Mouse (Mus musculus) limb, embryonic 15.5 days (tissue): ENCODE results near the gene Med16. TPM values are rescaled to one million over a fixed set of nuclear protein-coding genes. Genes with fewer than 3 reads are reported as not detected.

Experiments used
- ATAC-seq: fragments of 200-750 bp; cut with Nextera tagmentation; 2 replicates; pipeline ENCODE4 v1.8.0; 2017; ENCODE audit warnings: low read depth, moderate TSS enrichment; ENCODE audit not compliant: insufficient number of reproducible peaks, low FRiP score, low TSS enrichment
- H3K27ac ChIP-seq: fragments of 300-500 bp; sonication (generic); 2 replicates; pipeline ENCODE4 v1.5.1; 2015; ENCODE audit warnings: moderate library complexity, mild to moderate bottlenecking, inconsistent platforms
- H3K27me3 ChIP-seq: fragments of 300-500 bp; sonication (generic); 2 replicates; pipeline ENCODE4 v1.6.1; 2015; ENCODE audit warnings: inconsistent platforms
- H3K36me3 ChIP-seq: fragments of 300-500 bp; sonication (generic); 2 replicates; pipeline ENCODE4 v1.6.1; 2015; ENCODE audit warnings: inconsistent platforms
- H3K4me1 ChIP-seq: fragments of 300-500 bp; sonication (generic); 2 replicates; pipeline ENCODE4 v1.6.1; 2015; ENCODE audit warnings: inconsistent platforms
- H3K4me2 ChIP-seq: fragments of 300-500 bp; sonication (generic); 2 replicates; pipeline ENCODE4 v1.6.1; 2015; ENCODE audit warnings: mild to moderate bottlenecking, inconsistent platforms
- H3K4me3 ChIP-seq: fragments of 300-500 bp; sonication (generic); 2 replicates; pipeline ENCODE4 v1.5.1; 2015; ENCODE audit warnings: mild to moderate bottlenecking, inconsistent platforms
- H3K9ac ChIP-seq: fragments of 300-500 bp; sonication (generic); 2 replicates; pipeline ENCODE4 v1.6.1; 2015; ENCODE audit warnings: inconsistent platforms
- H3K9me3 ChIP-seq: fragments of 300-500 bp; sonication (generic); 2 replicates; pipeline ENCODE4 v1.6.1; 2016; ENCODE audit warnings: inconsistent platforms
- whole genome bisulfite sequencing: fragments of 180-500 bp; shearing (Covaris S2); methylation state at CpG from one replicate; pipeline ENCODE4 v1.1.7; 2015; 5-methylcytosine and 5-hydroxymethylcytosine counted together
- polyA plus RNA-seq: library from polyadenylated mRNA; unstranded; fragments of >200 nt; fragmentation: Nextera tagmentation; extraction: Ambion mirVana; gene quantifications from 2 replicates; pipeline ENCODE4 v1.2.1, GENCODE M21; 2015

Med16 gene
- polyA plus RNA-seq, 1 experiment from 2014 or later, result 37.7 TPM

- no peak for ATAC-seq
- no peak overlapping the region for H3K4me3 ChIP-seq
- no peak overlapping the region for H3K4me2 ChIP-seq
- no peak overlapping the region for H3K9ac ChIP-seq
- H3K27ac ChIP-seq, result 0 out of 2 replicates have a peak overlapping the region, but pooled peaks have one; percentile 8
- H3K36me3 ChIP-seq, result peaks cover 26% of the 10 kb centered on the region
- no peaks in the 10 kb centered on the region for H3K27me3 ChIP-seq
- peaks cover 74% of the 10 kb centered on the region for H3K4me1 ChIP-seq
- no peaks in the 10 kb centered on the region for H3K9me3 ChIP-seq
- 87% methylated on average over 1 of the region's 1 CpGs for WGBS
These were observed 34.3 kb upstream of the Med16 start for GRCm38 (mm10) chr10:79942988-79943387.

DNA sequence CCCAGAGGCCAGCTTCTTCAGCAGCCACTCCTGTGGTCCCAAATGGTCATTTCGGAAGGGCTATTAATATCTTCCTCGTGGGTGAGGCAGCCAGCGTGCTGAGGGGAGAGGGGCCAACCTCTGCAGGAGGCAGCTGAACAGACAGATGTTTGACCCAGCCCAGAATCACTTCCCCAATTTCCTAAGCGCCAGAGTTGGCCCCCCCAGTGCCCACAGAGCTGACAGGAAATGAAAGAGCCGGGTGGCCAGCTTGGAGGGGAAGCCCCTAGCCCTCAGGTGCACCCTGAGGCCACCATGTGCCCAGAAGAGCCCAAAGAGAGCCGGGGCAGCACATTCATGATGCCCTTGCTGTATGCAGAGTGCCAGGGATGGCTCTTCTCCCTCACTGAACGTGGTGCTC lies 32.0 kb upstream of the Med16 start:
- ATAC-seq, result no peak
- Histone ChIP-seq H3K4me3 (no peak overlapping the region), H3K9ac (no peak overlapping the region), H3K27me3 (no peaks in the 10 kb centered on the region), H3K4me2 (no peak overlapping the region), H3K9me3 (no peaks in the 10 kb centered on the region), H3K27ac (no peak overlapping the region), H3K36me3 (peaks cover 31% of the 10 kb centered on the region), H3K4me1 (peaks cover 76% of the 10 kb centered on the region)
- WGBS, result 47% methylated on average over 7 of the region's 7 CpGs

- Histone ChIP-seq H3K4me1 (peaks cover 77% of the 10 kb centered on the region), H3K4me2 (no peak overlapping the region)
These were observed 29.2 kb upstream of the Med16 start for GRCm38 (mm10) chr10:79937775-79938526.

DNA sequence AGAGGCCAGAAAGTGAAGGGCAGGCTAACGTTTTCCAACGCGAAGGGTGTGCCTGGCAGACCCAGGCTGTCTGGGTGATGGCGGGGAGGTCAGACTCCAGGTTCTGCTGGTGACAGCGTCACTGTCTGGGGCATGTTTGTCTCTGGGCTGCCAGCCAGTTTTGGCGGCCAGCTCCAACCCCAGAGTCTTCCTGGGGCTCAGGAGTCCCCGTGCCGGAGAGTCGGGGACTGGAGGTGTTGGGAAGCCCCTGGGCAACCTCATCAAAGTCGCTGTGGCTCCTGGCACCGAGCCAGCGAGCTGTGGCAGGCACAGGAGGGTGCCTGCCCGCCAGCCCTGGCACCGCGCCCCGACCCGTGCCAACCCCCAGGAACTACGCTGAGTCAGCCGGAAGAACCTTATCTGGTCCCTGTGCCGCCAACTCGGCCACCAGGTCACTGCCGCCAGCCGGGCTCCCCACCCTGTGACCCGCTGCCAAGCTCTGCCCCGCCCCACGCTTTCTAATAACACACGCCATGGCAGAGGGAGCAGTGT lies 28.3 kb upstream of the Med16 start:
- peak overlapping the region; percentile 2; the same call in 1 of the 2 replicates for H3K4me2 ChIP-seq
- 46% methylated on average over 27 of the region's 27 CpGs for WGBS
- peaks cover 37% of the 10 kb centered on the region for H3K36me3 ChIP-seq
- peak overlapping the region; percentile 54 for H3K27ac ChIP-seq
- H3K9ac ChIP-seq, result 0 out of 2 replicates have a peak overlapping the region, but pooled peaks have one; percentile 10
- ATAC-seq, result no peak
- no peak overlapping the region for H3K4me3 ChIP-seq
- H3K9me3 ChIP-seq, result no peaks in the 10 kb centered on the region
- H3K4me1 ChIP-seq, result peaks cover 84% of the 10 kb centered on the region
- H3K27me3 ChIP-seq, result no peaks in the 10 kb centered on the region

More at GRCm38 (mm10) chr10:79937775-79938526, 29.2 kb upstream of the Med16 start:
- peaks cover 37% of the 10 kb centered on the region for H3K36me3 ChIP-seq
- no peak for ATAC-seq
- H3K27ac ChIP-seq, result no peak overlapping the region
- H3K27me3 ChIP-seq, result no peaks in the 10 kb centered on the region
- no peak overlapping the region for H3K4me3 ChIP-seq
- H3K9me3 ChIP-seq, result no peaks in the 10 kb centered on the region
- H3K9ac ChIP-seq, result no peak overlapping the region
- WGBS, result 69% methylated on average over 11 of the region's 11 CpGs

DNA sequence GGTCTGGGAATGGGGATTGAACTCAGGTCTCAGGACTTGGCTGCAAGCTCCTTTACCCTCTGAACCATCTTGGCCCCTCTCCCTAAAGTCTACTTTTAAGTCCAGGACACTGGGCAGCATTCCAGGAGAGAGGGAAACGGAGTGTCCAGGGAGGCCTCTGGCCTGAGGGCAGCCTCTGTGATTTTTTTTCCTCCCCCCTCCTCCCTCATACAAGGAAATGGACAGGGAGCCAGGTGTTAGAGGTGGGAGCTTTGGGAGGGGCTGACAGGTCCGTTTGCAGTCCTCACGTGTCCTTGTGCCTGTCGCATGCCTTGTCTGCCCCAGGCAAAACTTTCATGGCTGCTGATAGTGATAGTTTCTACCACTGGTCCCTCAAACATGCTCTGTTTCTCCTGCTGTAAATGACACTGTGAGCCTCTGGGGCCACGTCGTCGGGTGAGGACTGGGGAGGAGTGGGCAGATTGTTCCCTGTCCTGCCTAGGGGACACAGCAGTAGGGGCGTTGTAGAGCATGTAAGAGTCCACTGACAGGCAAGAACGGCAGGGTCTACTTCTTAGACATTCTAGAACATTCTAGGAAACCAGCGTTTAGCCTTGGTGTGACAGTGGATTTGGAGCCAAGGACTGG lies 27.7 kb upstream of the Med16 start:
- Histone ChIP-seq H3K4me3 (no peak overlapping the region), H3K27ac (peak overlapping the region; percentile 54), H3K4me2 (peak overlapping the region; percentile 2; the same call in 1 of the 2 replicates), H3K9me3 (no peaks in the 10 kb centered on the region), H3K36me3 (peaks cover 37% of the 10 kb centered on the region), H3K4me1 (peaks cover 87% of the 10 kb centered on the region), H3K27me3 (no peaks in the 10 kb centered on the region), H3K9ac (0 out of 2 replicates have a peak overlapping the region, but pooled peaks have one; percentile 10)
- 37% methylated on average over 10 of the region's 10 CpGs for WGBS
- no peak for ATAC-seq

GRCm38 (mm10) chr10:79934794-79935569 lies 26.3 kb upstream of the Med16 start:
- no peaks in the 10 kb centered on the region for H3K9me3 ChIP-seq
- 71% methylated on average over 16 of the region's 16 CpGs for WGBS
- H3K27ac ChIP-seq, result peak overlapping the region; percentile 61
- ATAC-seq, result no peak
- peaks cover 88% of the 10 kb centered on the region for H3K4me1 ChIP-seq
- no peak overlapping the region for H3K4me3 ChIP-seq
- peaks cover 37% of the 10 kb centered on the region for H3K36me3 ChIP-seq
- no peaks in the 10 kb centered on the region for H3K27me3 ChIP-seq
- no peak overlapping the region for H3K9ac ChIP-seq
- no peak overlapping the region for H3K4me2 ChIP-seq

GRCm38 (mm10) chr10:79934272-79934721 lies 25.6 kb upstream of the Med16 start:
- peak; percentile 65 for ATAC-seq
- H3K36me3 ChIP-seq, result peaks cover 37% of the 10 kb centered on the region
- no peak overlapping the region for H3K4me2 ChIP-seq
- H3K27ac ChIP-seq, result peak overlapping the region; percentile 30
- H3K4me3 ChIP-seq, result no peak overlapping the region
- H3K27me3 ChIP-seq, result no peaks in the 10 kb centered on the region
- peaks cover 91% of the 10 kb centered on the region for H3K4me1 ChIP-seq
- no peak overlapping the region for H3K9ac ChIP-seq
- 41% methylated on average over 13 of the region's 13 CpGs for WGBS
- H3K9me3 ChIP-seq, result no peaks in the 10 kb centered on the region

DNA sequence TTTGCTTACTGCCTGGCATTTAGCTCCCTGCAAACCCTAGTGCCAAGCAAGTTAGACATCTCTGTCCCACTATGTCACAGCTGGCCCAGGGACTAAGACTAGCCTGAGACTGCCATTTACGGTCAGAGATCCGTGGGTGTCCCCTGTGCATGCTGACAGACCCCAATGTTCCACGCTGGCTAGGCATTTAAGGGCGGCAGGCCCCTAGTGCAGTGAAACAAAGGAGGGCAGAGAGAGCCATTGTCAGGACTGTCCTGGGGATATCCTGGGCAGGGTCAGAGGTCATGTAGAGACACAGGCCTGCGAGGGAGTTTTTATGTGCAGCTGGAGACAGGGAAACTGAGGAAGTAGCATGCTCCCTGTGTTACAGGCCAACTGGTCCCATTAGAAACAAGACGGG lies 25.1 kb upstream of the Med16 start:
- no peaks in the 10 kb centered on the region for H3K9me3 ChIP-seq
- WGBS, result 62% methylated on average over 6 of the region's 6 CpGs
- no peak for ATAC-seq
- no peak overlapping the region for H3K4me2 ChIP-seq
- H3K36me3 ChIP-seq, result peaks cover 35% of the 10 kb centered on the region
- peaks cover 92% of the 10 kb centered on the region for H3K4me1 ChIP-seq
- H3K4me3 ChIP-seq, result no peak overlapping the region
- H3K27ac ChIP-seq, result peak overlapping the region; percentile 30; the same call in 1 of the 2 replicates
- H3K27me3 ChIP-seq, result no peaks in the 10 kb centered on the region
- H3K9ac ChIP-seq, result no peak overlapping the region

GRCm38 (mm10) chr10:79933145-79933679 lies 24.5 kb upstream of the Med16 start:
- Histone ChIP-seq H3K4me2 (no peak overlapping the region), H3K9me3 (no peaks in the 10 kb centered on the region), H3K27me3 (no peaks in the 10 kb centered on the region), H3K4me3 (no peak overlapping the region), H3K4me1 (peaks cover 93% of the 10 kb centered on the region), H3K9ac (no peak overlapping the region), H3K36me3 (peaks cover 32% of the 10 kb centered on the region), H3K27ac (peak overlapping the region; percentile 62)
- WGBS, result 29% methylated on average over 9 of the region's 9 CpGs
- no peak for ATAC-seq

DNA sequence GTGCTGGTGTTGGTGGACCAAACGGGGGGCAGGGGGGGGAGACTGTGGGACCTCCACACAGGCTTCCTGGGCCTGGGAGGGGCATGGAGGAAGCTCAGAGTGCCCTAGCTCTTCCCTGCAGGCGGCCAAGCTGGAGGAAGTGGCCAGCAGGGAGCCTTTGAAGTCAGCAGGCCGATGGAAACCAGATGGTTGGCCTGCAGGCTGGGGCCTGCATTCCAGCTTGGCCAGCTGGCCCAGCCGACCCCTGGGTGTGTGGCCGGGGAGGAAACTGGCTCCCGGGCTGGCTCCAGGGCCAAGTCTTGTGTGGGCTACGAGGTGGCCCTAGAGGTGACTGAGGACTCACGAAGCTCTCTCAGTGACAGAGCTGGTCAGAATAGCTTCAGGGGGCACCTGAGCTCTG lies 24.0 kb upstream of the Med16 start:
- H3K4me1 ChIP-seq, result peaks cover 94% of the 10 kb centered on the region
- ATAC-seq, result no peak
- no peaks in the 10 kb centered on the region for H3K9me3 ChIP-seq
- no peak overlapping the region for H3K9ac ChIP-seq
- no peaks in the 10 kb centered on the region for H3K27me3 ChIP-seq
- peak overlapping the region; percentile 62 for H3K27ac ChIP-seq
- H3K4me2 ChIP-seq, result no peak overlapping the region
- H3K4me3 ChIP-seq, result no peak overlapping the region
- H3K36me3 ChIP-seq, result peaks cover 27% of the 10 kb centered on the region
- WGBS, result 19% methylated on average over 8 of the region's 8 CpGs

DNA sequence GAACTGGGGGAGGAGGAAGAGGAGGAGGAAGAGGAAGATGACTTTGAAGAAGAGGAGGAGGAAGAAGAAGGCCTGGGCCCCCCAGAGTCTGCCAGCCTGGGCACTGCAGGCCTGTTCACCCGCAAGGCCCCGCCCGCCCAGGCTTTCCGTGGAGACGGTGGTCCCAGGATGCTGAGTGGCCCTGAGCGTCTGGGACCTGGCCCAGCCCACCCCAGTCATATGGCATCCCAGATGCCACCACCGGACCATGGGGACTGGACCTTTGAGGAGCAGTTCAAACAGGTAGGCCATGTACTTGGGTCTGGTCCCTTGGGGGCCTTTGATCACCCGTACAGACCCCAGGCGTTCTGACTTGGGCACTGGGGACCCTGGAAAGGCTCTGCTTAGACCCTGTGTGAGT lies 23.1 kb upstream of the Med16 start:
- no peak overlapping the region for H3K4me2 ChIP-seq
- H3K27ac ChIP-seq, result no peak overlapping the region
- ATAC-seq, result no peak
- peaks cover 24% of the 10 kb centered on the region for H3K36me3 ChIP-seq
- H3K4me3 ChIP-seq, result no peak overlapping the region
- no peaks in the 10 kb centered on the region for H3K9me3 ChIP-seq
- H3K27me3 ChIP-seq, result no peaks in the 10 kb centered on the region
- WGBS, result 77% methylated on average over 9 of the region's 9 CpGs
- peaks cover 86% of the 10 kb centered on the region for H3K4me1 ChIP-seq
- no peak overlapping the region for H3K9ac ChIP-seq
